Mouse (Mus musculus) yolk sac, embryonic 10.5 days (tissue): ENCODE results near the gene Rap1b.
A peak's percentile ranks its signal among the peaks of the same experiment; 100 is the strongest.

Experiments
- DNase-seq: peaks from one replicate; pipeline ENCODE4 v3.0.0-alpha.2; 2017; ENCODE audit warnings: low spot score

Gene Rap1b

GRCm38 (mm10) chr10:117858241-117858640 is 12.4 kb upstream of the Rap1b start:
- DNase-seq: no peak

GRCm38 (mm10) chr10:117856001-117856720 is 10.3 kb upstream of the Rap1b start:
- no peak for DNase-seq

GRCm38 (mm10) chr10:117852648-117853192 is 6.9 kb upstream of the Rap1b start:
- DNase-seq: no peak

- no peak for DNase-seq
Observed at GRCm38 (mm10) chr10:117848981-117849380, 3.1 kb upstream of the Rap1b start.

GRCm38 (mm10) chr10:117846796-117847195 is 961 bp upstream of the Rap1b start:
- DNase-seq: no peak

- DNase-seq: no peak
Observed at GRCm38 (mm10) chr10:117846260-117846632, 411 bp upstream of the Rap1b start.

- DNase-seq: peak; percentile 68
Observed at GRCm38 (mm10) chr10:117844782-117845596, 846 bp downstream of the Rap1b start.

- no peak for DNase-seq
Observed at GRCm38 (mm10) chr10:117844279-117844678, 1.6 kb downstream of the Rap1b start.

GRCm38 (mm10) chr10:117843690-117844089 is 2.1 kb downstream of the Rap1b start:
- no peak for DNase-seq

GRCm38 (mm10) chr10:117841765-117842164 is 4.1 kb downstream of the Rap1b start:
- no peak for DNase-seq

GRCm38 (mm10) chr10:117840431-117840995 is 5.3 kb downstream of the Rap1b start:
- DNase-seq: no peak

- DNase-seq: no peak
Observed at GRCm38 (mm10) chr10:117839737-117840136, 6.1 kb downstream of the Rap1b start.

- no peak for DNase-seq
Observed at GRCm38 (mm10) chr10:117838924-117839323, 6.9 kb downstream of the Rap1b start.

GRCm38 (mm10) chr10:117836354-117836753 is 9.5 kb downstream of the Rap1b start:
- no peak for DNase-seq

- no peak for DNase-seq
Observed at GRCm38 (mm10) chr10:117835453-117835852, 10.4 kb downstream of the Rap1b start.

- no peak for DNase-seq
Observed at GRCm38 (mm10) chr10:117830797-117831196, 15.0 kb downstream of the Rap1b start.

GRCm38 (mm10) chr10:117829472-117830155 is 16.2 kb downstream of the Rap1b start:
- DNase-seq: no peak

- no peak for DNase-seq
Observed at GRCm38 (mm10) chr10:117829022-117829421, 16.8 kb downstream of the Rap1b start.

- DNase-seq: no peak
Observed at GRCm38 (mm10) chr10:117828536-117828935, 17.3 kb downstream of the Rap1b start.

GRCm38 (mm10) chr10:117824647-117825046 is 21.2 kb downstream of the Rap1b start:
- DNase-seq: no peak

GRCm38 (mm10) chr10:117824139-117824538 is 21.7 kb downstream of the Rap1b start:
- DNase-seq: no peak

GRCm38 (mm10) chr10:117823321-117823720 is 22.5 kb downstream of the Rap1b start:
- DNase-seq: no peak
